Mouse (Mus musculus) MEL (cell line): ENCODE data around the gene Plekhm3. TPM values are rescaled to one million over a fixed set of nuclear protein-coding genes. Genes with fewer than 3 reads are reported as not detected.

Source experiments
- DNase-seq: peaks from one replicate; pipeline ENCODE4 v3.0.0; 2011; ENCODE audit warnings: low read depth, low spot score
- H3K27ac ChIP-seq: 2 replicates; pipeline ENCODE4 v1.5.1; 2012; ENCODE audit warnings: low read depth, mild to moderate bottlenecking, control low read depth, low read length, moderate library complexity; ENCODE audit not compliant: control insufficient read depth
- H3K27me3 ChIP-seq, 2 experiments: fragments of 150-350 bp in 1 of 2; sonication (generic) in 1 of 2; 2 replicates each; pipeline ENCODE4 v1.6.1; 2012; ENCODE audit warnings: low read length in 2 of 2, mild to moderate bottlenecking in 2 of 2, improper control_type of control experiment in 1 of 2, moderate library complexity in 1 of 2; ENCODE audit not compliant: insufficient read depth in 2 of 2, control insufficient read depth in 1 of 2
- H3K36me3 ChIP-seq, 2 experiments: 2 replicates each; pipeline ENCODE4 v1.6.1; 2012 to 2014; ENCODE audit warnings: low read length in 2 of 2, improper control_type of control experiment in 1 of 2, inconsistent platforms in 1 of 2, mild to moderate bottlenecking in 1 of 2; ENCODE audit not compliant: insufficient read depth in 2 of 2, control insufficient read depth in 1 of 2
- H3K4me1 ChIP-seq, 2 experiments: fragments of 150-350 bp in 1 of 2; sonication (generic) in 1 of 2; 2 replicates each; pipeline ENCODE4 v1.6.1; 2012; ENCODE audit warnings: low read length in 2 of 2, improper control_type of control experiment in 1 of 2, mild to moderate bottlenecking in 1 of 2; ENCODE audit not compliant: insufficient read depth in 2 of 2, control insufficient read depth in 1 of 2
- H3K4me3 ChIP-seq, 2 experiments: fragments of 150-350 bp in 1 of 2; sonication (generic) in 1 of 2; 2 replicates each; pipeline ENCODE4 v1.5.1; 2012; ENCODE audit warnings: low read depth in 2 of 2, low read length in 2 of 2, mild to moderate bottlenecking in 2 of 2, moderate library complexity in 2 of 2, control low read depth in 1 of 2, improper control_type of control experiment in 1 of 2; ENCODE audit not compliant: control insufficient read depth in 1 of 2, insufficient read depth in 1 of 2
- H3K79me2 ChIP-seq: 2 replicates; pipeline ENCODE4 v1.6.1; 2012; ENCODE audit warnings: mild to moderate bottlenecking, low read length, moderate library complexity; ENCODE audit not compliant: control insufficient read depth, poor library complexity, insufficient read depth
- H3K9ac ChIP-seq: 2 replicates; pipeline ENCODE4 v1.6.1; 2012; ENCODE audit warnings: low read depth, mild to moderate bottlenecking, control low read depth, low read length, moderate library complexity; ENCODE audit not compliant: control insufficient read depth, poor library complexity, severe bottlenecking
- H3K9me3 ChIP-seq: fragments of 150-350 bp; sonication (generic); replicated peaks from 2 replicates; pipeline ENCODE4 v1.6.1; 2012; ENCODE audit warnings: mild to moderate bottlenecking, low read length, improper control_type of control experiment, moderate library complexity; ENCODE audit not compliant: insufficient read depth
- CHD1 ChIP-seq: IDR thresholded peaks from 2 replicates; pipeline ENCODE4 v1.6.1; 2012; ENCODE audit warnings: low read depth, mild to moderate bottlenecking, inconsistent platforms, low read length, improper control_type of control experiment
- E2F4 ChIP-seq: IDR thresholded peaks from 2 replicates; pipeline ENCODE4 v1.6.1; 2011; ENCODE audit warnings: low read depth, low read length, improper control_type of control experiment, borderline replicate concordance
- ELF1 ChIP-seq: IDR thresholded peaks from 2 replicates; pipeline ENCODE4 v1.6.1; 2014; ENCODE audit warnings: low read depth, mild to moderate bottlenecking, inconsistent platforms, low read length, improper control_type of control experiment, moderate library complexity
- EP300 ChIP-seq, 2 experiments: IDR thresholded peaks; 2 replicates each; pipeline ENCODE4 v1.6.1; 2011; ENCODE audit warnings: improper control_type of control experiment in 2 of 2, low read length in 2 of 2, low read depth in 1 of 2, mild to moderate bottlenecking in 1 of 2
- GATA1 ChIP-seq: IDR thresholded peaks from 2 replicates; pipeline ENCODE4 v1.6.1; 2011; ENCODE audit warnings: low read depth, low read length, improper control_type of control experiment
- HCFC1 ChIP-seq: IDR thresholded peaks from 2 replicates; pipeline ENCODE4 v1.6.1; 2012; ENCODE audit warnings: low read depth, mild to moderate bottlenecking, inconsistent platforms, low read length, improper control_type of control experiment, moderate library complexity
- JUND ChIP-seq: IDR thresholded peaks from 2 replicates; pipeline ENCODE4 v1.6.1; 2011; ENCODE audit warnings: low read depth, mild to moderate bottlenecking, improper control_type of control experiment, low read length
- KAT2A ChIP-seq: conservative IDR thresholded peaks from 2 replicates; pipeline ENCODE4 v1.6.1; 2012; ENCODE audit warnings: low read depth, low read length, improper control_type of control experiment, inconsistent platforms
- MAX ChIP-seq: IDR thresholded peaks from 2 replicates; pipeline ENCODE4 v1.6.1; 2011; ENCODE audit warnings: low read length, improper control_type of control experiment
- MAZ ChIP-seq: IDR thresholded peaks from 2 replicates; pipeline ENCODE4 v1.6.1; 2012; ENCODE audit warnings: low read depth, mild to moderate bottlenecking, inconsistent platforms, low read length, improper control_type of control experiment
- MEF2A ChIP-seq: IDR thresholded peaks from 2 replicates; pipeline ENCODE4 v1.6.1; 2014; ENCODE audit warnings: low read depth, mild to moderate bottlenecking, inconsistent platforms, low read length, improper control_type of control experiment; ENCODE audit not compliant: poor library complexity, insufficient replicate concordance, severe bottlenecking; ENCODE audit errors: extremely low read depth
- MXI1 ChIP-seq: IDR thresholded peaks from 2 replicates; pipeline ENCODE4 v1.6.1; 2011; ENCODE audit warnings: mild to moderate bottlenecking, low read depth, low read length, improper control_type of control experiment
- NELFE ChIP-seq: IDR thresholded peaks from 2 replicates; pipeline ENCODE4 v1.6.1; 2011; ENCODE audit warnings: low read depth, low read length, improper control_type of control experiment
- NRF1 ChIP-seq: IDR thresholded peaks from 2 replicates; pipeline ENCODE4 v1.6.1; 2014; ENCODE audit warnings: low read depth, mild to moderate bottlenecking, inconsistent platforms, low read length, improper control_type of control experiment, moderate library complexity; ENCODE audit not compliant: poor library complexity, insufficient read depth, severe bottlenecking
- RAD21 ChIP-seq: IDR thresholded peaks from 2 replicates; pipeline ENCODE4 v1.6.1; 2011; ENCODE audit warnings: mild to moderate bottlenecking, low read depth, low read length, improper control_type of control experiment
- RCOR1 ChIP-seq: IDR thresholded peaks from 2 replicates; pipeline ENCODE4 v1.6.1; 2012; ENCODE audit warnings: low read depth, mild to moderate bottlenecking, inconsistent platforms, low read length, improper control_type of control experiment
- SMC3 ChIP-seq: IDR thresholded peaks from 2 replicates; pipeline ENCODE4 v1.6.1; 2011; ENCODE audit warnings: low read depth, low read length, improper control_type of control experiment
- TAL1 ChIP-seq: IDR thresholded peaks from 2 replicates; pipeline ENCODE4 v1.6.1; 2012; ENCODE audit warnings: mild to moderate bottlenecking, inconsistent platforms, low read length, moderate library complexity, mixed read lengths
- TCF12 ChIP-seq: IDR thresholded peaks from 2 replicates; pipeline ENCODE4 v1.6.1; 2014; ENCODE audit warnings: low read depth, mild to moderate bottlenecking, inconsistent platforms, low read length, improper control_type of control experiment, moderate library complexity
- USF1 ChIP-seq: IDR thresholded peaks from 2 replicates; pipeline ENCODE4 v1.6.1; 2014; ENCODE audit warnings: low read depth, mild to moderate bottlenecking, inconsistent platforms, low read length, improper control_type of control experiment, moderate library complexity
- ZC3H11A ChIP-seq: IDR thresholded peaks from 2 replicates; pipeline ENCODE4 v1.6.1; 2012; ENCODE audit warnings: low read depth, mild to moderate bottlenecking, inconsistent platforms, low read length, improper control_type of control experiment
- ZMIZ1 ChIP-seq: IDR thresholded peaks from 2 replicates; pipeline ENCODE4 v1.6.1; 2012; ENCODE audit warnings: low read depth, mild to moderate bottlenecking, inconsistent platforms, low read length, improper control_type of control experiment, moderate library complexity
- ZNF384 ChIP-seq: IDR thresholded peaks from 2 replicates; pipeline ENCODE4 v1.6.1; 2012; ENCODE audit warnings: low read depth, mild to moderate bottlenecking, inconsistent platforms, low read length, improper control_type of control experiment
- polyA plus RNA-seq, 2 experiments: library from polyadenylated mRNA; stranded (reverse) in 1 of 2; unstranded in 1 of 2; fragments of >175 nt in 1 of 2; fragments of >200 nt in 1 of 2; gene quantifications; 2 replicates each; pipeline versions ENCODE4 v1.2.1 to v1.2.4; 2012; ENCODE audit warnings: low replicate concordance in 2 of 2, low read depth in 1 of 2; ENCODE audit not compliant: insufficient read length in 2 of 2, insufficient read depth in 1 of 2, missing spikeins in 1 of 2
- total RNA-seq: library from RNA; depleted of rRNA; stranded (reverse); fragments of 300-350 nt; gene quantifications from 2 replicates; pipeline ENCODE4 v1.2.3, GENCODE M21; 2012

Plekhm3 gene
- total and polyA plus RNA-seq, 3 experiments = 1.8 to 2.0 TPM; not detected in 1

- H3K9me3 ChIP-seq = no peaks in the 10 kb centered on the region
- H3K79me2 ChIP-seq = no peaks in the 10 kb centered on the region
- no peak overlapping the region for H3K4me3 ChIP-seq
- TF ChIP-seq HCFC1 = no peak
- TF ChIP-seq ZMIZ1 = no peak
- TF ChIP-seq KAT2A = no peak
- TF ChIP-seq ELF1 = no peak
- TF ChIP-seq SMC3 = no peak
- TF ChIP-seq MEF2A = no peak
- TF ChIP-seq MAZ = no peak
- TF ChIP-seq NRF1 = no peak
- no peak for TF ChIP-seq USF1
- no peak for TF ChIP-seq TCF12
- TF ChIP-seq ZNF384 = no peak
- no peak for TF ChIP-seq MAX
- no peak for TF ChIP-seq JUND
- no peak for TF ChIP-seq MXI1
- TF ChIP-seq CHD1 = no peak
- no peak for TF ChIP-seq E2F4
- no peak for TF ChIP-seq NELFE
- TF ChIP-seq RAD21 = no peak
- no peak for TF ChIP-seq RCOR1
- peaks cover 0 to 2% of the 10 kb centered on the region in 2 experiments; a peak in 1 of 4 replicates for H3K4me1 ChIP-seq
- no peak overlapping the region for H3K9ac ChIP-seq
- H3K27ac ChIP-seq = no peak overlapping the region
- H3K36me3 ChIP-seq = peaks cover 0 to 2% of the 10 kb centered on the region in 2 experiments; a peak in 1 of 4 replicates
- H3K27me3 ChIP-seq = no peaks in the 10 kb centered on the region
- DNase-seq = no peak
Observed at GRCm38 (mm10) chr1:64944746-64945145, 11.9 kb downstream of the Plekhm3 start.

DNA sequence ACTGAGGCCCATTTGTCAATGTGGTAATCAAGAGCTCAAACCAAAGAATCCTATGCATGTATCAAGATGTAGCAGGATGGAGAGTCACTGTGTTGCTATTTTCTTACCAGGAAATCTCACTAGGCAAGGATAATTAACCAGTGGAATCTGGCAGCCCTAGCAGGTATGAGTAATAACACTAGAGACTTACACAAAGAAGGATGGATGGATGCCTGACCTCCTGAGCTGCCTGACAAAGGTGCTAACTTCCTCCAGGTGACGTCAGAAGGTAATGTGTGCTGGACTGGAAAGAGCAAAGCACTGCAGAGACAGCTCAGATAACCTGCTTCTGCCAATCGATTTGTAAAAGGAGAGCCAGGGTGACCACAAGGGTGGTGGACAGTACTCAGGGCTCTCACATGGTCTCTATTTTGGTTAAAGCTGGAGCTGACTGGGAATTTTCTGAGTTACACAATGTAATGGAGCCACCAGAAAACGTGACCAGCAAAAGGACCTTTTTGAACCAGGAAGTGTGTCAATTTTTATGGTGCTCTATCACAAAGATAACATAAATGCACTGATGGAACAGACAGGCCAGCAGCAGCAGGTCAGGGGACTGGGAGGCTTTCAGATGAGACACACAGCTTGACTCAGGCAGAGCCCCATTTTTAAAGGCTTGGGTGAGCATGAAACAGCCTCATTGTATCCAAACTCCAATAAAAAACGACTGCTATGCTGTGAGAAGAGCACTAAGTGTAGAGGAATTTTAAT lies 14.4 kb downstream of the Plekhm3 start:
- H3K9me3 ChIP-seq = no peaks in the 10 kb centered on the region
- TF ChIP-seq TAL1 (no peak), ZMIZ1 (no peak), HCFC1 (no peak), NELFE (no peak), SMC3 (no peak), ZC3H11A (no peak), GATA1 (no peak), EP300 (IDR thresholded peaks at IDR 0.05; ENCODE audit: low read depth in 1 of 2, low read length in 2 of 2) (no peak)
- H3K4me1 ChIP-seq = peaks cover 0 to 2% of the 10 kb centered on the region in 2 experiments; a peak in 1 of 4 replicates
- no peaks in the 10 kb centered on the region for H3K79me2 ChIP-seq
- H3K27ac ChIP-seq = no peak overlapping the region
- no peaks in the 10 kb centered on the region for H3K27me3 ChIP-seq
- no peak overlapping the region for H3K9ac ChIP-seq
- no peak overlapping the region for H3K4me3 ChIP-seq
- peaks cover 0 to 2% of the 10 kb centered on the region in 2 experiments; a peak in 1 of 4 replicates for H3K36me3 ChIP-seq
- no peak for DNase-seq
